Mouse (Mus musculus): Measurements from ENCODE around the gene Epb41.

Gene Epb41

DNA sequence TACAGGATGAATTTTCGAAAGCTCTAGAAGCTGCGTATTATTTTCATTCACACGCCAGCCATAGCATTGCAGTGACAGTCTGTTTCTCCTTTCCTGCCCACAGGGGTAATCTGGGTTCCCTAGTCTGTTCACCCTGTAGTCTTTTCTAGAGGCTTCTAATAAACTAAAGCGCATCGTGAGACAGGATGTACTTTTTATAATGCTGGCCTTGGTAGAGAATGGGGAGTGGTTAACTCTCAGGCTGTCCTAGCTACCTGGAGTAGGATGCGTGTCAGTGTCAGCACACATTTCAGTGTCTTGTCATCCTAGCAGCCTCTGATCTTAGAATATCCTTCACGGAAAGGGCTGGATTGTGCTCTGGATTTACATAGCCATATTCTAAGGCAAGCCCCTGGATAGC is 193.8 kb downstream of the Epb41 start:
- DNase-seq, result no peak

GRCm38 (mm10) chr4:131879692-131880091 is 195.4 kb downstream of the Epb41 start:
- no peak for DNase-seq

DNA sequence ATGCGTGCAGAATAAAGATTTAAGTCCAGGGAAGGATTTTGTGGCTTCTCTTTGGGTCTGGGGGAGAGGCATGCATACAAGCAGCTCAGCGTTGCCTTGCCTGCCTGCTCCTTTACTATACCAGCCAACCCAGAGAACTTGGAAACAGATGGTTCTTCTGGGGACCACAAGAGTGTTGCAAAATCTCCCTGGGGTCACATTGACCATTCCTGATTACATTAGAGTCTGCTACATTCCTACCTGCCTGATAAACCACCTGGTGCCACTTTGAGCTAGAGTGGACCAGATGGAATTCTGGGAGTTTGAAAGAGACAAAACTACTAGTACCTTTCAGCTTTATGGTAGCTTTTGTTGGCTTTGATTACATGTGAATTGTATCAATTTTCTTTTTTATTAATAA is 198.3 kb downstream of the Epb41 start:
- no peak for DNase-seq

- no peak for DNase-seq
Observed at GRCm38 (mm10) chr4:131875242-131875641, 199.9 kb downstream of the Epb41 start.

DNA sequence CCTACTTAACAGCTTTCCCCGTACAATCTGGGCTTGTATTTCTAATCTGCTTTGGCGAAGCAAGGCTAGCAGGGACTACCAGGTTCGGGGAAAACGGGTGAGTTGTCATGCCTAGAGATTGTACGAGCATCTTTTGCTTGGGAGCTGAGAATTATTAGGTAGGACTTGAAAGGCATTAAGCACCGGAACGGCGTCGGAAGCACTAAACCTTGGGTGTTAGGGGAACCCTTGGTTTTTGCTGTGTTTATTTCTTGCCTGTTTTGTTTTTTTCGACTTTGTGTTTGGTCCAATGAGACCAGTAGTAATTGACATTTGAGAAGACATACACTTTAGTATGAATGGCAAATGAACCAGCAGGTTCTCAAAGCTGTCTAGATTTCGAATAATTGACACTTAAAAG is 200.6 kb downstream of the Epb41 start:
- no peak for DNase-seq

- no peak for DNase-seq
Observed at GRCm38 (mm10) chr4:131874169-131874536, 201.0 kb downstream of the Epb41 start.
